Mouse (Mus musculus): Measurements from ENCODE around the gene Gramd2.

The Gramd2 gene

GRCm38 (mm10) chr9:59679678-59680533, at the start of gene Gramd2:
Gene Gramd2 (plus strand): TSS chr9:59680144.
- peak; percentile 86 for DNase-seq (ENCODE audit: low spot score)

GRCm38 (mm10) chr9:59638372-59638771, 41.6 kb upstream of the Gramd2 start:
- no peak for DNase-seq (ENCODE audit: low spot score)

- no peak for DNase-seq (ENCODE audit: low spot score)
Measured at GRCm38 (mm10) chr9:59639936-59640335, 40.0 kb upstream of the Gramd2 start.

GRCm38 (mm10) chr9:59641320-59641719, 38.6 kb upstream of the Gramd2 start:
- no peak for DNase-seq (ENCODE audit: low spot score)

- no peak for DNase-seq (ENCODE audit: low spot score)
Measured at GRCm38 (mm10) chr9:59649911-59650310, 30.0 kb upstream of the Gramd2 start.

- DNase-seq (ENCODE audit: low spot score), result peak; percentile 63
Measured at GRCm38 (mm10) chr9:59653371-59653770, 26.6 kb upstream of the Gramd2 start.

- no peak for DNase-seq (ENCODE audit: low spot score)
Measured at GRCm38 (mm10) chr9:59654450-59654983, 25.4 kb upstream of the Gramd2 start.

- DNase-seq (ENCODE audit: low spot score), result peak; percentile 99
Measured at GRCm38 (mm10) chr9:59655958-59656634, 23.8 kb upstream of the Gramd2 start, which contains the start of gene Pkm. Gene Pkm (plus strand): TSS chr9:59656368.

- peak; percentile 82 for DNase-seq (ENCODE audit: low spot score)
Measured at GRCm38 (mm10) chr9:59656635-59657617, 23.0 kb upstream of the Gramd2 start.

- no peak for DNase-seq (ENCODE audit: low spot score)
Measured at GRCm38 (mm10) chr9:59658146-59658545, 21.8 kb upstream of the Gramd2 start.

GRCm38 (mm10) chr9:59659036-59660026, 20.6 kb upstream of the Gramd2 start:
- peak; percentile 85 for DNase-seq (ENCODE audit: low spot score)

GRCm38 (mm10) chr9:59660421-59660820, 19.5 kb upstream of the Gramd2 start:
- DNase-seq (ENCODE audit: low spot score), result no peak

- DNase-seq (ENCODE audit: low spot score), result no peak
Measured at GRCm38 (mm10) chr9:59661298-59661975, 18.5 kb upstream of the Gramd2 start.

- DNase-seq (ENCODE audit: low spot score), result no peak
Measured at GRCm38 (mm10) chr9:59663226-59663625, 16.7 kb upstream of the Gramd2 start.

- no peak for DNase-seq (ENCODE audit: low spot score)
Measured at GRCm38 (mm10) chr9:59663957-59664356, 16.0 kb upstream of the Gramd2 start.

GRCm38 (mm10) chr9:59664664-59665256, 15.2 kb upstream of the Gramd2 start:
- no peak for DNase-seq (ENCODE audit: low spot score)

GRCm38 (mm10) chr9:59666016-59666415, 13.9 kb upstream of the Gramd2 start:
- DNase-seq (ENCODE audit: low spot score), result no peak

GRCm38 (mm10) chr9:59666813-59667212, 13.1 kb upstream of the Gramd2 start:
- DNase-seq (ENCODE audit: low spot score), result no peak

- DNase-seq (ENCODE audit: low spot score), result no peak
Measured at GRCm38 (mm10) chr9:59667250-59667649, 12.7 kb upstream of the Gramd2 start.
